Mouse (Mus musculus) liver, embryonic 12.5 days (tissue): ENCODE data around the gene Gp9. TPM values are rescaled to one million over a fixed set of nuclear protein-coding genes. Genes with fewer than 3 reads are reported as not detected.

Source experiments
- ATAC-seq: fragments of 200-750 bp; cut with Nextera tagmentation; 2 replicates; pipeline ENCODE4 v1.8.0; 2017; ENCODE audit warnings: moderate number of reproducible peaks, mild to moderate bottlenecking, moderate library complexity
- H3K27ac ChIP-seq: fragments of 300-500 bp; sonication (generic); 2 replicates; pipeline ENCODE4 v1.5.1; 2016; ENCODE audit warnings: mild to moderate bottlenecking
- H3K27me3 ChIP-seq: fragments of 300-500 bp; sonication (generic); replicated peaks from 2 replicates; pipeline ENCODE4 v1.6.1; 2016; ENCODE audit warnings: mild to moderate bottlenecking, moderate library complexity
- H3K36me3 ChIP-seq: fragments of 300-500 bp; sonication (generic); 2 replicates; pipeline ENCODE4 v1.6.1; 2016; ENCODE audit warnings: mild to moderate bottlenecking, moderate library complexity
- H3K4me1 ChIP-seq: fragments of 300-500 bp; sonication (generic); 2 replicates; pipeline ENCODE4 v1.6.1; 2016
- H3K4me2 ChIP-seq: fragments of 300-500 bp; sonication (generic); 2 replicates; pipeline ENCODE4 v1.6.1; 2016; ENCODE audit warnings: mild to moderate bottlenecking, moderate library complexity
- H3K4me3 ChIP-seq: fragments of 300-500 bp; sonication (generic); 2 replicates; pipeline ENCODE4 v1.5.1; 2016; ENCODE audit warnings: mild to moderate bottlenecking, moderate library complexity
- H3K9ac ChIP-seq: fragments of 300-500 bp; sonication (generic); 2 replicates; pipeline ENCODE4 v1.6.1; 2016; ENCODE audit warnings: mild to moderate bottlenecking, moderate library complexity
- H3K9me3 ChIP-seq: fragments of 300-500 bp; sonication (generic); replicated peaks from 2 replicates; pipeline ENCODE4 v1.6.1; 2016; ENCODE audit warnings: mild to moderate bottlenecking, moderate library complexity
- WGBS: fragments of 180-500 bp; shearing (Covaris S2); methylation state at CpG from one replicate; pipeline ENCODE4 v1.1.7; 2016; ENCODE audit not compliant: insufficient replicate concordance; 5-methylcytosine and 5-hydroxymethylcytosine counted together
- polyA plus RNA-seq: library from polyadenylated mRNA; unstranded; fragments of >200 nt; fragmentation: Nextera tagmentation; extraction: Ambion mirVana; gene quantifications from 2 replicates; pipeline ENCODE4 v1.2.1, GENCODE M21; 2016

Gene Gp9
- polyA plus RNA-seq, 1 experiment from 2014 or later, result 44.2 TPM

DNA sequence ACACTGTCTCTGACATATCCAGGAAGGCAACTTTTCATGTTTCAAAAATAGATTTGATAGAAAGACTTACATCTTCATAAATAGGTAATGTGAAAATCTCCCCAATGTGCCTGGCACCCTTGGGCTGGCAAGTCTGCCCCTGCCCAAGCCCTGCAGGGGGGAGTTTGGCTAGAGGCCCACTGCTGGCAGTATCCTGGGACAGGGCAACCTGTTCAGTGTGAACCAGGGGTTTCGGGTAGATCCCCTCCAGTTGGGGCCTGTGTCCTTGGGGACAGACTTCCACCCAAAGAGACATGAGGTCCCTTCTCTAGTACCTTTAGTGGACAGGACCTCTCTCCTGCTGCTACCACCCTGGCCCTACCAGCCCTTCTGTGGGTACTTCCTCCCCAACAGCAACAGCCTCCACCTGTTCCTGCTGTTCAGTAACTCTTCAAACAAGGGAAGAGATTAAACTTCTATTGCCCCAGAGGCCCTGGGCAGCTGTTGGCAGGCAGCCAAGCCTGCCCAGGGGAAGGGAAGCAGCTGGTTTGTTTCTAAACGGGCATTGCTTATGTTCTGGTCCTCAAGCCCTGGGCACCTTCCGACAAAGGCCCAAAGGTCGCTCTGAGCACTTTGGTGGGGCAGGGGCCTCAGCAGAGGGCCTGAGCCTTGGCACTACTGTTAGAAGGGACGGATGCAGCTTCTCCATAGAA is 11.2 kb downstream of the Gp9 start:
- H3K27me3 ChIP-seq, result no peaks in the 10 kb centered on the region
- no peak for ATAC-seq
- peaks cover 78% of the 10 kb centered on the region for H3K4me1 ChIP-seq
- no peak overlapping the region for H3K4me2 ChIP-seq
- peaks cover 59% of the 10 kb centered on the region for H3K36me3 ChIP-seq
- no peaks in the 10 kb centered on the region for H3K9me3 ChIP-seq
- H3K9ac ChIP-seq, result no peak overlapping the region
- peak overlapping the region; percentile 98 for H3K27ac ChIP-seq
- H3K4me3 ChIP-seq, result no peak overlapping the region
- WGBS, result 60% methylated on average over 5 of the region's 5 CpGs

DNA sequence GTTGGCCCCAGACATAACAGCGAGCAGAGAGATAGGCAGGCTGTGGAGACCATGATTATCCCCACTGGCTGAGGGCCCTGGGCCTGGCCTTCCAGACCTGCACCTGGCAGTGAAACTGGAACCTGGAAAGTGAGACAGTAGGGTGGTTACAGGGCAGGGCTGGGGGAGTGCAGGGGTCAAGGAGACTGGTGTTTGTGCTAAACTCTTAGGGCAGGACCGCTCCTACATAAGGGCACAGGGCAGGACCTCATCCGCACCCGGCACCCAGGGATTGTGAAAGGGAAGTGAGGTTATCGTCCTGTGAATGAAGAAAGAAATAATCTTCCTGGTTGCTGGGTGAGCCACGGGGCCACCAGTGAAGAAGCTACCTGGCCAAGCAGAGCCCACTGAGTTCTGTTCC is 11.9 kb downstream of the Gp9 start:
- H3K4me3 ChIP-seq, result no peak overlapping the region
- H3K4me1 ChIP-seq, result peaks cover 79% of the 10 kb centered on the region
- ATAC-seq, result no peak
- peaks cover 66% of the 10 kb centered on the region for H3K36me3 ChIP-seq
- H3K9ac ChIP-seq, result peak overlapping the region; percentile 64
- whole genome bisulfite sequencing, result 77% methylated on average over 6 of the region's 6 CpGs
- no peaks in the 10 kb centered on the region for H3K27me3 ChIP-seq
- H3K4me2 ChIP-seq, result no peak overlapping the region
- peak overlapping the region; percentile 98 for H3K27ac ChIP-seq
- no peaks in the 10 kb centered on the region for H3K9me3 ChIP-seq

DNA sequence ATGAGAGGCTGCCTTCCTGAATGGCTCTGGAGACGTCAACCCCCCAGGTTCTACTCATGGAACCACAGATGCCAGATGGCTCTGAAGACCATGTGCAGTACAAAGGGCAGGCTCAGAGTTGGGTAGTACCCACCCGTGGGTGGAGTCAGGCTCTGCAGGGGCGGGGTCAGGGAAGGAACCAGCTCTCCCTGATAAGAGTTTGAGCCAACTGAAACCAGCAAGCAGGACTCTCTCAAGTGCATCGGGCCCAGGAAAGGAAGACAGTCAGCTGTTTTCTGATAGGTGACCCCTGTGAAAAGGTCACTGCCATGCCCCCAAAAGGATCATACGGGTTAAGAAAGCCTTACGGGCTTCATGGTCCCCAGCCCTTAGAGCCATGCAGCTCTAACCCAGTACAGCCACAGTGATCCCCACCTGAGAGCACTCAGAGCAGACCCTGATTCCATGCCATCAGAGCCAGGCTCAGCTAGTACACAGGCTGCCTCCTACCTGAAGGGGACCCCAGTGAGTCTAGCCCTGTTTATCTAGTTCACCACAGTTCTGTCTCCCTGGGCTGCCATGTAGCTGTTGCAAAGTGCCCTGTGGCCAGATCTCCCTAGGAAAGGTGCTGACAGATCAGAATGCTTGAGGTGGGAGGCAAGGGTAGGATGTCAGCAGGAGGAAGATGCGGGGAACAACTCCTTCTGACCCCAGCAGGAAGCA is 13.1 kb downstream of the Gp9 start:
- Histone ChIP-seq H3K4me2 (peak overlapping the region; percentile 61), H3K4me1 (peaks cover 90% of the 10 kb centered on the region), H3K27me3 (no peaks in the 10 kb centered on the region), H3K9ac (peak overlapping the region; percentile 64), H3K9me3 (no peaks in the 10 kb centered on the region), H3K36me3 (peaks cover 68% of the 10 kb centered on the region), H3K27ac (peak overlapping the region; percentile 98), H3K4me3 (peak overlapping the region; percentile 14; the same call in 1 of the 2 replicates)
- WGBS, result 25% methylated on average over 7 of the region's 7 CpGs
- peak; percentile 97 for ATAC-seq

DNA sequence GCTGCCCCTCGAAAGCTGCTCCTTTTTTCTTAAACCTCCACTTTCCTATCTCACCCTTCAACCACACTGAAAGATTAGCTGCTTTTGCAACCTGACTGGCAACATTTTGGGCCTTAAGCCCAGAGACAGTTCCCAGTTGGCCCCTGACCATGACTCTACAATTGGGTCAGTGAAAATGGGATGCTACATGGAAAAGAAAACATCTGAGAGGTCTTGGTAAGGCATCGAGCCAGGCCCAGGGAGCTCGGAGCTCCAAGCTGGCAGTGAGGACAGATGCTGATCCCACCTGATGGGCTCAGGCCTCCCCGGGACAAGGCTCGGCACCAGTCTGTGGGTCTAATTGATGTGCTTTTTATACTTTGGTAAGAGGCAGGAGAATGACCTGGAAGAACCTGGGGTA is 14.0 kb downstream of the Gp9 start:
- 77% methylated on average over 5 of the region's 5 CpGs for WGBS
- Histone ChIP-seq H3K36me3 (peaks cover 68% of the 10 kb centered on the region), H3K27me3 (no peaks in the 10 kb centered on the region), H3K9me3 (no peaks in the 10 kb centered on the region), H3K27ac (peak overlapping the region; percentile 98), H3K4me1 (peaks cover 91% of the 10 kb centered on the region), H3K4me2 (peak overlapping the region; percentile 61), H3K4me3 (no peak overlapping the region), H3K9ac (peak overlapping the region; percentile 64)
- ATAC-seq, result no peak

DNA sequence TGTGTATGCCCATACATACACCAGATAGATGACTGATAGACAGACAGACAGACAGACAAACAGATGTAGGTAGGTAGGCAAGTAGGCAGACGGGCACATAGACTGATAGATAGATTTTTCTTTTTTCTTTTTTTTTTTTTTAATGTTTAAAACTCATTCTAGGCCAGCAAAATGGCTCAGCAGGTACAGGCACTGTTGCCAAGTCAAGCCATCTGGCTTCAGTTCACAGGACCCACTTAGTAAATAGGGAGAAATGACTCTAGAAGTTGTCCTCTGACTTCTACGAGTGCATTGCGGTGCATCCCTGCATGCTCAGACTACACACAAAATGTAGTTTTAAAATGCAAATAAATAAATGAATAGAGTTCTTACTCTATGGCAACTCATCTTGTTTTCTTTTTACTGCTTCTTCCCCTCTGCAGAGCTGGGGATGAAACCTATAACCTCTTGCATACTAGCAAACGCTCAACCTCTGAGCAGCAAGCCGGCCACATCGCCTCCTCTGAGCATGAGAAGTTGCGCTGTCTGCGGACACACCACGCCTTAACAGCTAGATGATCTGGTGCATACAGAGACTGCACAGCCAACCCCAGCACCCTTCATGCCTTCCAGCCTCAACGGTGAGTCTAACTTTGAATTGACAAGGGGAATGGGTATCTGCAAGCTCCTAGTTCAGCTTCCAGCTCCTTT is 16.1 kb downstream of the Gp9 start:
- no peaks in the 10 kb centered on the region for H3K9me3 ChIP-seq
- H3K27me3 ChIP-seq, result no peaks in the 10 kb centered on the region
- H3K4me2 ChIP-seq, result no peak overlapping the region
- WGBS, result 84% methylated on average over 10 of the region's 10 CpGs
- peaks cover 71% of the 10 kb centered on the region for H3K36me3 ChIP-seq
- H3K27ac ChIP-seq, result 0 out of 2 replicates have a peak overlapping the region, but pooled peaks have one; percentile 22
- no peak for ATAC-seq
- H3K9ac ChIP-seq, result no peak overlapping the region
- no peak overlapping the region for H3K4me3 ChIP-seq
- peaks cover 94% of the 10 kb centered on the region for H3K4me1 ChIP-seq

DNA sequence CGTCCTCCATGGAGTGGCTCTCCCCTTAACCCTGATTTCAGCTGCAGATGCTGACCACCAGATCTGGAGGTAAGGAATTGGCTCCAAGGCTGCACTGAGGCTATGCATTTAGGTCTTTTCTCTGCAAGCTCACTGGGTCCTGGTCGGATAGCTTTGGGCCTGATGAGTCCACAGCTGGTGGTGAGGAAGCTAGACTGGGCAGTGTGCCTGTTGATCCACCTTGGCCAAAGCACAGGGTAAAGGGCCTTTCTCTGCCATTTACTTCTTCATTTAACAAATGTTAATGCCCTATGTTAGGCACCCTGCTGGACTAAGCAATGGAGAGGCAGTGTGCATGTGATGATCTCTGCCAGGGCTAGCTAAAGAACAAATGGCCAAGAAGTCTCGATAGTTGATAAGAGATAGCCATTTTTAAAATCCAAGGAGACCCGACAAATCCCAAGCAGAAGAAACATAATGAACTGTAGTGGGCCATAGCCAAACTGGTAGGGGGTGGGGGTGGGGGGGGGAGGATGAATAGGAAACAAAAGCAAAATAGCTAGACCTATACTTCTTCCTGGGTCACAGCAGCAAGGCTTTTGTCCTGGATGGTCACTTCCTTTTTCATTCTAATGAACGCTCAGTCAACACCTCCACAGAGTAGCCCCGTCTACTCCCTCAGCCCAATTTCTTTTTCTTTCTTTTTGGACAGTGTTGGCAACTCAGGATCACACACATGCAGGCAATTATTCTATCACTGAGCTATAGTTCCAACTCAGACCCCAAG is 17.7 kb downstream of the Gp9 start:
- no peaks in the 10 kb centered on the region for H3K27me3 ChIP-seq
- peak overlapping the region; percentile 48 for H3K4me2 ChIP-seq
- WGBS, result 75% methylated on average over 6 of the region's 6 CpGs
- H3K27ac ChIP-seq, result peak overlapping the region; percentile 89
- H3K36me3 ChIP-seq, result peaks cover 67% of the 10 kb centered on the region
- ATAC-seq, result no peak
- H3K4me3 ChIP-seq, result no peak overlapping the region
- peak overlapping the region; percentile 59; the same call in 1 of the 2 replicates for H3K9ac ChIP-seq
- no peaks in the 10 kb centered on the region for H3K9me3 ChIP-seq
- H3K4me1 ChIP-seq, result peaks cover 94% of the 10 kb centered on the region

DNA sequence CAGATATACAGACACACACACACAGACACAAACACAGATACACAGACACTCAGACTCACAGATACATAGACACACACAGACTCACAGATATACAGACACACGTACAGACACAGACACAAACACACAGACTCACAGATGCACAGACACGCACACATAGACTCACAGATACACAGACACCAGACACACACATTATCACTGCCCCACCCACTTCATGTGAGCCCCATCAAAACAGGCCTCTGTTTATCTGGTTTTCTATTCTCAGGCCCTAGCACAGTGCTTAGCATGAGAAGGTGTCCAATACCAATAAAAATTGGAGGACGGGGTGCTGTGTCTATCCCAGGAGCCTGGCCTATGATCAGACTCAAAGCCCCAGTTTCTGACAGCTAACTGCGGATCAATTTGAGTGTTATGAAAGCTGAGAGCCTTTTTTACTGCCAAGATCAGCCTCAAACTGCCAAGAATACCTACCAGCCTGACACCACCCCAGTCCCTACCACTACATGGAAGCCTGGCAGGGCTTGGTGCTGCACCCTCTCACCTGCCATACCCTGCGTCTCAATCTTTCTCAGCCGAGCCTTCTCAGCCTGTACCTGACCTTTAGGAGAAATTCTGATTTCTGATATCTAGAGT is 18.5 kb downstream of the Gp9 start:
- Histone ChIP-seq H3K9ac (peak overlapping the region; percentile 59), H3K27ac (peak overlapping the region; percentile 89), H3K27me3 (no peaks in the 10 kb centered on the region), H3K9me3 (no peaks in the 10 kb centered on the region), H3K36me3 (peaks cover 66% of the 10 kb centered on the region), H3K4me2 (peak overlapping the region; percentile 48), H3K4me3 (0 out of 2 replicates have a peak overlapping the region, but pooled peaks have one; percentile 3), H3K4me1 (peaks cover 94% of the 10 kb centered on the region)
- 54% methylated on average over 6 of the region's 6 CpGs for WGBS
- peak; percentile 95 for ATAC-seq

DNA sequence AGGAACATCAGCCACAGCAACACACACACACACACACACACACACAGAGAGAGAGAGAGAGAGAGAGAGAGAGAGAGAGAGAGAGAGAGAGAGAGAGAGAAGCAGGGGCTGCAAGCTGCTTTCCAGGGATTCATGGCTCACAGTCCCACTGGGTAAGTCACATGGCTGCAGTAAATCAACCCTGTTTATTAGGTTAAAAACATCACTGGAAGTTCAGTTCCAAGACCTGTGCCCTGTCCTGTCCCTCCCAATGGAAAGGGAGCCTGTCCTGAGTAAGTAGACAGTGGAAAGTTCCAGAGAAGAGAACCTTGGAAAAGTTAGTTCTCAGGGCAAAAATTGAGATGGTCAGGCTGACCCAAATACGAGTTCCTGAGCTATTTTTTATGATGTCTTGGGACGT is 19.4 kb downstream of the Gp9 start:
- Histone ChIP-seq H3K9me3 (no peaks in the 10 kb centered on the region), H3K27ac (peak overlapping the region; percentile 89), H3K9ac (peak overlapping the region; percentile 59; the same call in 1 of the 2 replicates), H3K4me2 (no peak overlapping the region), H3K4me1 (peaks cover 88% of the 10 kb centered on the region), H3K4me3 (no peak overlapping the region), H3K27me3 (no peaks in the 10 kb centered on the region), H3K36me3 (peaks cover 59% of the 10 kb centered on the region)
- ATAC-seq, result no peak
- 64% methylated on average over 2 of the region's 2 CpGs for WGBS

DNA sequence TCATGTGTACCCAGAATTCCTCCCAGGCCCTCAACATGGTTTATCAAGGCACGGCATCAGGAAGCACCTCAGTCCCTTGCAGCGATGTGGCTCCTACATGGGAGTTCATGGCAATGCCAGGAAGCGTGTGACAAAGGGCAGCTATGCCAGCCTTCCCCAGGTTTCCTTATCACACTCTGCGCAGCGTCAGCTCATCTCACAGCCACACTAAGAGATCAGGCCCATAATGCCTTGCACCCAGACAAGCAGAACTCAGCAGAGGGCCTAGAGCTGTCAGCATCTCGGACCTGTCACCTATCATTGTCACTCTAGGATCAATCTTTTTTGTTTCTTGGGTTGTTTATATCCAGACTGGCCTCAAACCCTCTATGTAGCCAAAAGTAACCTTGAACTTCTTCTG is 21.7 kb downstream of the Gp9 start:
- WGBS, result 62% methylated on average over 6 of the region's 6 CpGs
- Histone ChIP-seq H3K36me3 (peaks cover 59% of the 10 kb centered on the region), H3K27ac (peak overlapping the region; percentile 55; the same call in 1 of the 2 replicates), H3K9ac (no peak overlapping the region), H3K4me1 (peaks cover 86% of the 10 kb centered on the region), H3K4me2 (no peak overlapping the region), H3K27me3 (no peaks in the 10 kb centered on the region), H3K4me3 (no peak overlapping the region), H3K9me3 (no peaks in the 10 kb centered on the region)
- ATAC-seq, result peak; percentile 60

DNA sequence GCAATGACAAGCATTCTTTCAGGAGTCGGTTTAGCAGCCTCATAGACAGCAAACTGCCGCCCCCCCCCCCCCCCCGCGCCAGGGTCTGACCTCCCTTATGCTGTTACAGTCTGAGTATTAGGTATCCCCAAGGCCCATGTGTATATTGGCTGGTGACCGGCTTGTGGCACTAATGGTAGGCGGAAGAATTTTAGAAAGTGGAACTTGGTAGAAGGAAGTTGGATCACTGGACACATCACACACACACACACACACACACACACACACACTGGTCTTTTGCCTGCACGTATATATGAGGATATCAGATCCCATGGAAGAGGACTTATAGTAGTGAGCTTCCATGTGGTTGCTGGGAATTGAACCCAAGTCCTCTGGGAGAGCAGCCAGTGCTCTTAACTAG is 24.6 kb downstream of the Gp9 start:
- Histone ChIP-seq H3K27me3 (no peaks in the 10 kb centered on the region), H3K4me2 (no peak overlapping the region), H3K9me3 (no peaks in the 10 kb centered on the region), H3K9ac (no peak overlapping the region), H3K4me1 (peaks cover 84% of the 10 kb centered on the region), H3K4me3 (no peak overlapping the region), H3K27ac (no peak overlapping the region), H3K36me3 (peaks cover 72% of the 10 kb centered on the region)
- WGBS, result 77% methylated on average over 7 of the region's 7 CpGs
- ATAC-seq, result no peak

DNA sequence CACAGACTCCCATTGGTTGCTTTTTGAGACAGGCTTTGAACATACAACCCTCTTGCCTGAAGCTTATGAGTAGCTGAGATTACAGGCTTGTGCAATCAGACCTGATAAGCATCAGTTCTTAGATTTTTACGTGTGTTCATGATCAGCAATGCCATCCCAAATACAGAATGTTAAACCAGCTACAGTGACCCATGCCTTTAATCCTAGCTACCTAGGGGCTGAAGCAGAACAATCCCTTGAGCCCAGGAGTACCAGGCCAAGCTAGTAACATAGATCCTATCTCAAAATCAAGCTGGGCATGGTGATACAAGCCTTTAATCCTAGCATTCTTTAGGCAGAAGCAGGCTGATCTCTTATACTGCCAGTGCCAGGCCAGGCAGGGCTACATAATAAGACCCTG is 26.2 kb downstream of the Gp9 start:
- ATAC-seq, result no peak
- H3K4me2 ChIP-seq, result no peak overlapping the region
- 57% methylated on average over 1 of the region's 1 CpGs for WGBS
- peaks cover 84% of the 10 kb centered on the region for H3K4me1 ChIP-seq
- no peak overlapping the region for H3K9ac ChIP-seq
- no peaks in the 10 kb centered on the region for H3K9me3 ChIP-seq
- H3K27me3 ChIP-seq, result no peaks in the 10 kb centered on the region
- H3K4me3 ChIP-seq, result no peak overlapping the region
- H3K36me3 ChIP-seq, result peaks cover 62% of the 10 kb centered on the region
- H3K27ac ChIP-seq, result no peak overlapping the region
